Mouse (Mus musculus): ENCODE results near the gene Bid. TPM values are rescaled to one million over a fixed set of nuclear protein-coding genes. Genes with fewer than 3 reads are reported as not detected.

Bid gene
- total RNA-seq, 2 experiments from 2014 or later: 12.9 to 13.8 TPM

Other genes starting within 250 kb of the Bid start
- 10 to 100 TPM; 62.2 to 62.6 TPM for gene Slc25a18, start 143.3 kb downstream of the Bid start, total RNA-seq (2021)
- gene Atp6v1e1, start 94.1 kb downstream of the Bid start, total RNA-seq (2021): 100 to 1,000 TPM; 505 to 520 TPM
- 10 to 100 TPM; 44.1 to 46.3 TPM for gene Bcl2l13, start 80.6 kb downstream of the Bid start, total RNA-seq (2021)
- gene Mical3, start 214.1 kb upstream of the Bid start, total RNA-seq (2021): 10 to 100 TPM; 75.0 to 80.8 TPM